Mouse (Mus musculus) kidney, postnatal 36 days (tissue): Measurements from ENCODE around the gene Prss33.
"Not testable (repeated sequence)": the region's sequence is repeated elsewhere in the genome, so short reads cannot be mapped to it uniquely, and the experiment has no call there.

Experiments used
- DNase-seq, 2 experiments: peaks; one replicate each; pipeline ENCODE4 v3.0.0; 2021 to 2022; ENCODE audit warnings: mixed read lengths in 2 of 2

The Prss33 gene

DNA sequence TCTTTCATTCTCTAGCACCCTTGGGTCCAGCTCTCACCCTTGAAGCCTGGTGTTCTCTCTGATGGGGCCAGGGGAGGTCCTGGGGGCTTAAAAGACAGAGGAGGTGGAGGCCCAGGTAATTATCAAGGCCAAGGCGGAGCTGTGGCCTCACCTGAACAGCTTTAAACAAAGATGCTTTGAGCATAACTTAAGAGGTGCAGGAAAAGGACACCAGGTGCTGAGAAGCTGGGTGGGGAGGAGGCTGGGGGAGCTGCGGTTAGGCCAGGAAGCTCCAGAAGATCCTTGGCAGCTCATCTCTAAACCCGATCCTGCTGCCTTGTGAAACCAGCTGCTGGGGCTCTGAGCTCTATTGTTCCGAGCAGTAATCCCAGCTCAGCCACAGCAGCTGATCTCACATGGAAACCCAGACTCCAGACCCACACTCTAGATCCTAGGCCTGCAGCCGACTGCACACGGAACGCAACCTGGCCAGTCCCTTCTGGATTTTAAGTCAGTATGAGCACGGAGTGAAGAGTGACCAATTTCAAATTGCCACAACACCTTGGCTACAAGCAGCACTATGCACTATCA lies at the start of gene Prss33:
Gene Prss33, minus strand, starts transcription at position 51 of the 570 bp plus-strand sequence.
- DNase-seq = no peak

DNA sequence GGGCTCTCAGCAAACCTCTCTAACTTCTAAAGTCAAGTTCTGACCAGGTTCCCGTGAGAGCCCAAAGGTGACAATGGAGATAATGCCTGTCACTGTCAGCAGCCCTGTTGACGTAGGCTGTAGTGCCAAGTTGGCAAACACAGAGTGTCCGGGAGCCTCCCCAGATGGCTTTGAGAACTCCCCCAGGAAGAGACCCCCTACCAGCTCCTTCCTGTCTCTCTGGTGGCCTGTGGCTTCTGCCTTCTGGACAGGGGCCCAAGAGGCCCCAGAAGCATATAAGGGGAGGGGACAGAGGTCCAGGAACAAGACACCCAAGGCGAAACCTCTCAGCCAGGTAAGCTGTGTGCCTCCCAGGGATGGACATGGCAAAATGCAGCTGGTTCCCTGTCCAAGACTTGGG lies 44.7 kb upstream of the Prss33 start, which contains the start of the genes Dcpp1 and Dcpp2:
Gene Dcpp1, plus strand, starts transcription at position 301 of the 400 bp plus-strand sequence.
Gene Dcpp2, plus strand, starts transcription at position 305 of the 400 bp plus-strand sequence.
- DNase-seq = not testable (repeated sequence)

DNA sequence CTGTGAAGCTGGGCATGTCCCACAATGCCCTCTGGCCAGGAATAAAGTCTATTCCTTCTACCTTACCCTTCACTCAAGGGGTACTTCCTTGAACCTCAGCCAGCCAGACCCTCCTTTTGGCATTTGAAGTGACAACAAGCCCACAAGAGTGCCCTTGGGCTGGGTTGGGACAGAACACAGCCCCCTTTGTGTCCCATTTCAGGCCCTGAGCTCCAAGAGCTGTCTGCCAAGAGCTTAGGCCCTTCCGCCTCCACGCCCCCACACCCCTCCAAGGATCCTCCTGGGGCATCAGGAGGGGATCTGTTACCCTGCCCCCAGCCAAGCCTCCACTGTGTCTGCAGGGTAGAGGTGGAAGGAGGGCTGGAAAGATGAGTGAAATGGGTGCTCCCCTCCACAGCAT lies 41.3 kb upstream of the Prss33 start:
- DNase-seq = no peak

DNA sequence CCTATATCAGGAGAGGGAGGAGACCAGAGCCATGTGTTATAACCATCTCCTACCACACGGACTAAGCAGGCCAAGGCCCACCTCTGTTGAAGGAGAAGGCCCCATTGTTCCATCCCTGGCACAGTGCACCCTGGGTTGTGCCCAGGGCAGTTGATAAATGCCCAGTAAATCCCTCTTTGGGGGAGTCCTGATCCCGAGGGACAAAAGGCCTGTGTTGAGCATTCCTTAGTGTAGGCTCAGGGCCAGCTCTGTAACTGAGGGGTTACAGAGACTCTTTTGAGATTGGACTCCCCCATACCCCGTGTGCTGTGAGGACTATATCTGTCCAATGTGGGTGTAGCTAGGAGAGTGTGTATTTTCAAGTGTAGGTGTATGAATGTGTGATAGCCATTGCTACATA lies 40.9 kb upstream of the Prss33 start:
- no peak for DNase-seq

DNA sequence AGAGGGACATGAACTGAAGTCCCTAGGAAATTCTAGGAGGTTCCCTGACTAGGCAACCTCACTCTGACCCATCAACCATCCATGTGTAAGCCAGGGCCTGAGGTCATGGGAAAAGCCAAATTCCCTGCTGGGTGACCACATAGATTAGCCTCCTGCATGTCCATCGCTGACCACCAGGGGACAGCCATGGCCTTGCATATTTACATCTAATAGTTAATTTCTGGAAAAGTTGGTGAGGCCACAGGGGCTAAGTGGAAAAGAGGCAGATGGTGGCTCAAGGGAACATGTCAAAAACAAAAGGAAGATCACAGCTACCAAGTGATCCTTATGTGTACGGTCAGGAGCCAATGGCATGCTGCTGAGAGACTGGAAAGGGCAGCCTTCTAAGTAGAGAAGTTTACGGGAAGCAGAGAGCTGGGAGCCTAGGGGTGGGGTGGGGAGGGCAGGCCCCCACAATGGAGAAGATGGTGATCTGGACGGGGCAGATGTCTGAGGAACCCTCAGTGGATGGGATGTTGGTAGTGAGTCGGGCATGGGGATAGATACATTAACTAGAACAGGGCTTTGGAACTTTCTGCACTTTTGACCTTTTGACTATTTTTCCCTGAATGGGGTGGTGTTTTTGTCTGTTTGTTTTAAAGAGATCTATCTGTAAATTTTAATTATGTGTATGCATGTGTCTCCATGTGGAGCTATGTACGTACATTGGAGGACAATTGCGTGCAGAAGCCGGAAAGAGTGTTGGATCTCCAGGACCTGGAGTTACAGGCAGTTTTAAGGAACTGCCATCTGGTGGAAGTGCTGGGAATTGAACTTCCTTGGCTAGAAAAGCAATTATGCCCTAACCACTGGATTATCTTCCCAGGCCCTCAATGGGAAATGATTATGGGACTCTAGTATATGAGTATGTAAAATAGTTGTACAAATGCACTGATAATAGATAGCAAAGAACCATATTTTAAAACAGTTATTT lies 38.3 kb upstream of the Prss33 start:
- DNase-seq = peak; percentile 59 to 79

DNA sequence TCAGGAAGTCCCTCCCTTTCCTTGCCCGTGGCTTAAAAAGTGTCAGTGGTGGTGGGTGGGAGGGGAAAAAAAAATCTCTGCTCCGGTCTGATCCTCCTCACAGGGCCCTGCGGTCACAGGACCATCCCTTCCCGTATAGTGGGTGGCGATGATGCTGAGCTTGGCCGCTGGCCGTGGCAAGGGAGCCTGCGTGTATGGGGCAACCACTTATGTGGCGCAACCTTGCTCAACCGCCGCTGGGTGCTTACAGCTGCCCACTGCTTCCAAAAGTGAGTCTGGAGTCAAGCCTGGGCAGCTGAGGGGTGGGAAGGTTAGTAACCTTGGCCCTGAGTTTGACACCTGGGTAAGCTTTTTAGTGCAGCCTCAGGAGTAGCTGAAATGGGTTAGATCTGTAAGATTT lies 32.7 kb upstream of the Prss33 start:
- DNase-seq = no peak

DNA sequence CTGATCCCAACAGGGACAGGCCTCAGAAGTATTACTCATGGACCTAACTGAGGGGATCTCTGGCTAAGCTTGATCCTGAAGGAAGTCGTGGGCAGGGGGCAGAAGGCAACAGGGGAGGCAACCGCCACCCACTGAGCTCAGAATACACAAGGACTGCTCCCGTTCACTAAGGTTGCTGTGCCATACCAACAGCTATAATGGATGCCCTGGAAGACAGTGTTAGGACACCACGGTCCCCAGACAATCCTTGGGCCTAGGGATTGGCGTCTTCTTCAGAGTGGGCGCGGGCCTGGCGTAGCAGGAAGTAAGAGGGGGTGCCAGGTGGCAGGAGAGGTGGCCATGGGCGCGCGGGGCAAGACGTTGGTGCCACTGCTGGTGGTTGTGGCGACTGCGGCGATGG lies 31.9 kb upstream of the Prss33 start, which contains the start of gene Prss21:
Gene Prss21, plus strand, starts transcription at position 301 of the 400 bp plus-strand sequence.
- DNase-seq = no peak

DNA sequence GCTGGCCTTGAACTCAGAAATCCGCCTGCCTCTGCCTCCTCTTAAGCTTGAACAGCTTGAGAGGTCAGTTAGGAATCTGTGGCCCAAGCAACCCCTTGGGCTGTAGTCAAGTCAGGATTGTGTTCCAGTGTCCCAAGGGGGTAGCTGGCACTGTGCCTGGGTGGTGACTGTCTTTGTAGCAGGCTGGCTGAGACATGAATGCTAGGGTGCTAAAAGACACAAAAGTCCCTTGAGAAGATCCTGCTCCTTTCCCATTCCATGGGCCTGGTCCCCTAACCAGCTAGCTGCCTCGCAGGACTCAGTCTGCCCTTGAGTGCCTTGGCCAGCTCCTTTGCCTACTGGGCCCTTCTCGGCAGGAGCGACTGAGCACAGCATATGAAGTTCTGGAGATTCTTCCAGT lies 27.1 kb upstream of the Prss33 start:
- DNase-seq = peak in 1 of 2 experiments; percentile 17

DNA sequence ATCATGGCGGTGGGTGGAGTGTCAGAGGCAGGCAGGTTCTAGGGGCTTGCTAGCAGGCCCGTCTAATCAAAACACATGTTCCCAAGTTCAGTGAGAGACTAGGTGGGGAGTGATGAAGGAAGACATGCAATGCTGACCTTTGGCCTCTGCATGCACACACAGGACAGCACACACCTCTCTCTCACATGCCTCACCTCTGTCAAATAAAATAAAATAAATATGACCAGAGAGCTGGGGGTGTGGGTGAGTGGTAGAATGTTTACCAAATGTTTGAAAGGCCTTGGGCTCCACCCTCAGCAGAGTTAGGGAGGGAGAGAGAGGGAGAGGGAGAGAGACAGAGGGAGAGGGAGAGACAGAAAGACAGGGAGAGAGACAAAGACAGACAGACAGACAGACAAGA lies 22.1 kb upstream of the Prss33 start:
- DNase-seq = no peak

DNA sequence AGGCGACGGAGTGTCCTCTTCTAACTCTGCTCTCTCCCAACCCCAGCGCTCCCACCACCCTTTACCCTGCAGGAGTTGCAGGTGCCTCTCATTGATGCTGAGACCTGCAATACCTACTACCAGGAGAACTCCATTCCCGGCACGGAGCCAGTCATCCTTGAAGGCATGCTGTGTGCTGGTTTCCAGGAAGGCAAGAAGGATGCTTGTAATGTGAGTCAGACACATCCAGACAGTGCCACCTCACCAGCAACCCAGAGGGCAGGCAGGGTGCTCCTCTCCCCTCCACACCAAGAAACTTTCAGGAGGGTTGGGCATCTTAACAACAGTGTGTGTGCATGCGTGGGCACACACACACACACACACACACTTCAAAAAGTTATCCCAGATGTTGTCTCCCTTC lies 21.3 kb upstream of the Prss33 start:
- DNase-seq = no peak

DNA sequence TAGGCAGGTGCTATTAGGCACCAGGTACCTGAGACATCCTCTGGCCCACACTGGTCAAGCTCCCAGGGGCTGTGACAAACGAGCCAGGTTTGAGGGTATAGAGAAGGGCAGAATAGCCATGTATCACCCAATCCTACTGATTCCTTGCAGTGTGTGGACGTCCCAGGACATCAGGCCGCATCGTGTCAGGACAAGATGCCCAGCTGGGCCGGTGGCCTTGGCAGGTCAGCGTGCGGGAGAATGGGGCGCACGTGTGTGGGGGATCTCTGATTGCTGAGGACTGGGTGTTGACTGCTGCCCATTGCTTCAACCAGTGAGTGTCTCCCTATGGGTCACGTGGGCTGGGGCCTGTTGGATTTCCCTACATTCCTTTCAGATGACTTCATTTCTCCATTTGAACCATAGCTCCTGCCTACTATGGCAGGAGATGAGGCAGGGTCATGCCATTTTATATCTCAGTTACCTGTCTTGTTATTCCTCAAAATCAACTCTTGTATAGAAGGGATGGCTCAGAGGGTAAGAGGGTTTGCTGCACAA lies 18.4 kb upstream of the Prss33 start:
- no peak for DNase-seq

DNA sequence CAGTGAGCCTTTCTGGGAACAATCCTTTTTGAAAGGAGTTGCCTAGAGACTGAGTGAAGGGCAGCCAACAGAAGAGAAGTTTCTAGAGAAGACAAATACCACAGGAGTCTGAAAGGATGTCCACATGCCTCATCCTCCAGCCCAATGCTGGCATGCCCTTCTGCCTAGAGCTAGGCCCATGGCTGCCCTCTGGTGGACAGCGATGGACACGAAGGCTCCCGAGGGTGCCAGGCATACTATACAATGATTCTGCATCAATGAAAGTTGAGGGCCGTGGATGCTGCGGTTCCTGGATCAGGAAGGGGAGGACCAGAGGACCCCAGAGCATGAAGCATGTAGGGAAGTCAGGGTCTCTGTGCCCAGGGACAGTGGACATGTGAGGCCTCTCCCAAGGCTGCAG lies 17.4 kb upstream of the Prss33 start:
- peak; percentile 59 to 85 for DNase-seq

DNA sequence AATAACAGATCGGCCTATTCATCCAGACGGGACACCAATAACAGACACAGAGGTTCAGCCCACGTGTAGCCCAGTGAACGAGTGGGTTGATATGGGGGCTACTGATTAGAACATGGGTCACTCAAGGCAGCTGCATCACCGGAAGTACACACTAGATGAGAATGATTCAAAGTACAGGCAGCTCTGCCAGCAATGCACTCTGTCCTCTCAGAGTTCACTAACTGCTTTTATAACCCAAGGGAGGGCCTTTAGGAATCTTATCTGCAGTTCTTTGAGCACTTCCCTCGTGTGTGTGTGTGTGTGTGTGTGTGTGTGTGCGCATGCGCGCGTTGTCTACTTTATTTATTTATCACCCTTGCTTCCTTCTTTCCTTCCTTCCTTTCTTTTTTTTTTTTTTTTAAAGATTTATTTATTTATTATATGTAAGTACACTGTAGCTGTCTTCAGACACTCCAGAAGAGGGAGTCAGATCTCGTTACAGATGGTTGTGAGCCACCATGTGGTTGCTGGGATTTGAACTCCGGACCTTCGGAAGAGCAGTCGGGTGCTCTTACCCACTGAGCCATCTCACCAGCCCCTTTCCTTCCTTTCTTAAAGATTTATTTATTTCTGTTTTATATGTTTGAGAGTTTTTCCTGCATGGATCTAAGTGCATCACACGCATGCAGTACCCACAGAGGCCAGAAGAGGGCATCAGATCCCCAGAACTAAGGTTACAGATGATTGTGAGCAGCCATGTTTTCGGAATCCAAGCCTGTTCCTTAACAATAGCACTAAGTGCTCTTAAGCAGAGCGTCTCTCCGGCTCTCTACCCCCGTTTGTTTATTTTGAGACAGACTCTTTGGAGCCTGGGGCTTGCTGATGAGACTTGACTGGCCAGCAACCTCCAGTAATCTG lies 15.2 kb upstream of the Prss33 start:
- peak; percentile 49 to 79 for DNase-seq

DNA sequence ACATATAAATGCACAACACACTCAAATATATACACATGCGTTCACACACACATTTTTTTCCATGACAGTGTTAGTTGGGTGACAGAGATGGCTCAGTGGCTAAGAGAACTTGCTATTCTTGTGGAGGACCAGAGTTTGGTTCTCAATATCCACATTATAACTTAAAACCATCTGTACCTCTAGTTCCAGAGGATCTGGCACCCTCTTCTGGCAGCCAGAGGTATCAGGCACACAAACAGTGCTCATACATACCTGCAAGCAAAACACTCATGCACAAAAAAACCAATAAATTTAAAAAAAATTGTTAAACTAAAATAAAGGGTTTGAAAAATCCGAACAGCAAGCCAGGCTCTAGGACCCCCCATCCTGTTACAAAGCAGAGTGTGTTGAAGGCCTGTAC lies 14.2 kb upstream of the Prss33 start:
- DNase-seq = no peak

DNA sequence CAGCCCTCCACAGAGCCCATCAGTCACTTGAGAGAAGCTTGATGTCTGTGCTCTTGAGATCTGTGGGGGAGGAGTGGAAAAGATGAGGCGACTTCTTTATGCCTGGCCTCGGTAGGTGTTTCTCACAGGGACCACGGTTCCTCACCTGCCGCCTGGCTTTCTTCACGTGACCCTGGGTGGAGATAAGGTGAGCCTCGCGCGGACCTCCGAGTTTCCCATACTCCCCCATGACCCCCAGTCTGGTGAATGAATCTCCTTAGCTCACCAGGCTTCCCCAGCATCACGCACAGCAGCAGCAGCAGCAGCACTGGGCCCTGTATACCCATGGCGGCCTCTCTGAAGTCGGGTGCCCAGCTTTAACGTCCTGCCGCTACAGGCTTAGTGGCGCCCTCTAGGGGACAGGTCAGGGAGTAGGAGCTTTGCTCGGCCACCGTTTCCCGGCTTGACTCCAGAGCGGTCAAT lies 8.0 kb upstream of the Prss33 start, which contains the start of the genes Prss32 and Prss41:
Gene Prss32, plus strand, starts transcription at position 44 of the 462 bp plus-strand sequence.
Gene Prss41, minus strand, starts transcription at position 361 of the 462 bp plus-strand sequence.
- peak; percentile 44 to 81 for DNase-seq

DNA sequence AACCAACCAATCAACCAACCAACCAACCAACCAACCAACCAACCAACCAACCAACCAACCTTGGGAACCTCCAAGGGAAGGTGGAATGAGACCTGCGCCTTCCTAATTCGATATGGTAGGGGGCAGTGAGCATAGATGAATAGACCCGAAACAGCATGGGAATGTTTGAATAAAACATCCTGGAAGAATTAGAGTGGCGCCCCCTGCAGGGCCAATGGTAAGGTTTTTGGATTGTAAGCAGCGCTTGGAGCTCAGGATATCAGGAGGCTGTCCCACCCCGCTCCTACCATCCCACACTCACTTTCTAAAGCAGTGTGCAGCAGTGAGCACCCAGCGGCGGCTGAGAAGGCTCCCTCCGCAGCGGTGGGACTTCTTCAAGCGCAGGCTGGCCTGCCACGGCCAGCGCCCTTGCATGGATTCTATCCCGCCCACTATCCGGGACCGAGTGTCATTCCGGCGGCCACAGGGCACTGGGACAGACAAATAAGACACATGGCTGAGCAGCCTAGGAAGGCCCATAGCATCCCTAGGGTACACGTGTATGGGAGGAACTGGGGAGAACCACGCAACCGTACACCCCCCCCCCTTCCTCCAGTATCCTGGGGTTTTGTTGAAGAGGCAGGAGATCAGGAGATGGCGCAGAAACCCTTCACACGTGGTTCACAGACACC lies 7.4 kb upstream of the Prss33 start:
- DNase-seq = peak in 1 of 2 experiments; percentile 48

DNA sequence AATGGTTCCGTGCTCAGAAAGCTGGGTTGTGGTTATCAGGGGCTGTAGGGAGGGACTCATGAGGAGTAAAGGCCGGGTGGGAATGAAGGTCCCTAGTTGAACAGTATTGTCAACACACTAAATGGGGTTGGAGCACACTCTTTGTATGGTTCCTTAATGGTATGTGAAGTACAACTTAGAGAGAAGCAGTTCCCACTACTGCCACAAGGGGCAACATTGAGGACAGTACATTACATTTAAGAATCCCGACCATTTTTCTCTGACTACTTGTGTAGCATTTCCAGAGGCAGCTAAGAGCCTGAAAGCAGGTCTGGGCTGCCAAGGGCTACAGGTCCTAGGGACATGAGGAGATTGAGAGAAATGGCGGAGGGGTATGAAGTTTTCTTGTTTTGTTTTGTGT lies 5.3 kb upstream of the Prss33 start:
- DNase-seq = peak; percentile 66 to 86

DNA sequence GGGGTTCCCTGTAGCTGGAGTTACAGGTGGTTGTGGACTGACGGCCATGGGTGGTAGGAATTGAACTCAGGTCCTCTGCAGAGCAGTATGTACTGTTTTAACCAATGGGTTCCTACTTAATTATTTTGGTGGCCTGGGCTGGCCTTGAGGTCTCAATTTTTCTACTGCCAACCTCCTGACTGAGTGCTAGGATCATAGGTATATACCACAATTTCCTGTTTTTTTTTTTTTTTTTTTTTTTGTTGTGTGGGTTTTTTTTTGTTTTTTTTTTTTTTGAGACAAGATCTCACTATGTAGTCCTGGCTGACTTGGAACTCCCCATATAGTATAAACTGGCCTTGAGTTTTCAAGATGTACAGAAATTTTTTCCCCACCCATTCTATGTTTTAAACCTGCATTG lies 4.7 kb downstream of the Prss33 start:
- DNase-seq = no peak

DNA sequence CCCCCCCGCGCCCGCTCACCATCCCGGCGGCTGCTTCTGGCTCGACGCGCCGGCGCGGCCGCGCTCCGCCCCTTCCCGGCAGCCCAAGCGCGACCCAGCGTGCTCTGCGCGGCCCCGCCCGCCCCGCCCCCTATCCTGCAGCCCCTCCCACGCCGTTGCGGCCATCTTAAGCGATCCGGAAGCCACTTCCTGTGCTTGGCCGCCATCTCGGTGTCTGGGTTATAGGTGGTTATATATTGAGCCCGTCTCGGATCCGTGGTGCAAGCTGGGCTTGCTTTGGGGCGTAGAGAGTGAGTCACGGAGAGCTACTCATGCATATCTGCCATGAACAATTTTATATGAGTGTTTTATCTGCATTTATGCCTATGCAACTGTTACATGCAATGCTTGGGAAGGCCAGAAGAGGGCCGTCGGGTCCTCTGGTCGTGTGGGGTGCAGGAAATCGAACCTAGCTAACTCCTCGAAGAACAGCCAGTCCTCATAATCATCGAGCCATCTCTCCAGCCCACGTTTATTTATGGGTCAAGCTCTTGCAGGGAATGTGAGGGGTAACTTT lies 6.7 kb downstream of the Prss33 start, which contains the start of gene Elob:
Gene Elob, minus strand, starts transcription at position 73 of the 556 bp plus-strand sequence.
- peak; percentile 89 to 90 for DNase-seq

DNA sequence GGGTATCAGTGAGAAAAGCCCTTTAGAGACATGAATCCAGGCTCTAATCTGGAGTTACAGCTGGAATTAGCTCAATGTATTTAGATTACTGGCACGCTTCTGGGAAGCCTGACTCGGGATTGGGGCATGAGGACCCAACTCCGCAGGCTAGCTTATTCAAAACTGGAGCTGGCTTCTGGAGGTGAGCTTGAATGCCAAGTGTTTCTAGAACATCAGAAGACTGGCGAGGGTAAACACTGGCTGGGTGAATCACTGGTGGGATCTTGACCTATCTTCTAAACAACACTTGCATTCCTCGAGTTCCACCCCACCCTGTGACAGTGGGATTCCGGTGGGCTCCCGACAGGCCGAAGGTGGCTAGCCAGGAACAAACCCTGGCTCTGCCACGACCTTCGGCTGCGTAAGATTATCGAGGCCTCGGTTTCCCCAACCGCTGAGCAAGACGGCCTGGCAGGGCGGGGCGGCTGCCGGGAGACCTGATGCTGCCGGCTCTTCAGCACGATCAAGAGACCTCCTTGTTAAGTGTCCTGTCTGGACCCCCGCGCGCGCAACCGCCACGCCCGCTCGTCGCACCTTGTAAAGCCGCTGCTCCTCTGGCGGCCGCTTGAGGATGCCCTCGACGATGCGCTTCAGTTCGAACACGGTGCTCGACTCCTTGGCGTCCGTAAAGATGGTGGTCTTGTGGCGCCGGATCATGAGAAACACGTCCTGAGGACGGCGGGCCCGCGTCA lies 7.4 kb downstream of the Prss33 start:
- peak; percentile 29 to 63 for DNase-seq
